Comparison of ENCODE assay signal across 24 mouse cellular contexts in genomic region chr9:28287485-28287884, GRCm38 (mm10).
"Had no signal": no experiment of that assay in that cellular context is flagged by ENCODE, and none has a peak within 500 bp of the region (broad histone marks: within the 10 kb centered on the region; RNA-seq: fewer than 3 reads in every experiment).

No protein-coding gene starts in this region.

- H3K27me3 ChIP-seq: heart, embryonic 13.5 days; heart, embryonic 15.5 days; hindbrain, embryonic 13.5 days; hindbrain, embryonic 15.5 days; kidney, embryonic 15.5 days; liver, embryonic 12.5 days had no signal

- DNase-seq: forebrain, postnatal 0 days; gastrocnemius, postnatal 14 days; gastrocnemius, postnatal 36 days; heart, adult 18-20 months; heart, postnatal 14 days; kidney, adult 11 months; kidney, adult 2 months; kidney, adult 9 months; kidney, postnatal 14 days; kidney, postnatal 36 days; layer of hippocampus, adult 9-11 months; layer of hippocampus, postnatal 36 days; left cerebral cortex, postnatal 4 days had no signal

- H3K4me2 ChIP-seq: heart, embryonic 13.5 days; heart, embryonic 15.5 days; hindbrain, embryonic 13.5 days; hindbrain, embryonic 15.5 days; kidney, embryonic 15.5 days; limb, embryonic 13.5 days; limb, embryonic 15.5 days; liver, embryonic 12.5 days had no signal

- H3K4me1 ChIP-seq: hindbrain, embryonic 13.5 days; hindbrain, embryonic 15.5 days; kidney, embryonic 15.5 days; limb, embryonic 13.5 days; limb, embryonic 15.5 days; liver, embryonic 12.5 days had no signal

- H3K9ac ChIP-seq: forebrain, postnatal 0 days; heart, embryonic 13.5 days; heart, embryonic 15.5 days; hindbrain, embryonic 13.5 days; hindbrain, embryonic 15.5 days; kidney, embryonic 15.5 days; limb, embryonic 13.5 days; limb, embryonic 15.5 days; liver, embryonic 12.5 days; liver, embryonic 14.5 days had no signal

- H3K9me3 ChIP-seq: heart, embryonic 13.5 days; heart, embryonic 15.5 days; hindbrain, embryonic 13.5 days; hindbrain, embryonic 15.5 days; kidney, embryonic 15.5 days; limb, embryonic 13.5 days; limb, embryonic 15.5 days; liver, embryonic 12.5 days had no signal

- ATAC-seq: forebrain, postnatal 0 days; hindbrain, postnatal 0 days; liver, embryonic 12.5 days had no signal

- H3K27ac ChIP-seq: heart, embryonic 13.5 days; heart, embryonic 15.5 days; hindbrain, embryonic 13.5 days; hindbrain, embryonic 15.5 days; hindbrain, postnatal 0 days; kidney, embryonic 15.5 days; kidney, postnatal 0 days; limb, embryonic 13.5 days; limb, embryonic 15.5 days; liver, embryonic 12.5 days; liver, embryonic 14.5 days had no signal

- H3K36me3 ChIP-seq: heart, embryonic 13.5 days; heart, embryonic 15.5 days; hindbrain, embryonic 13.5 days; hindbrain, embryonic 15.5 days; kidney, embryonic 15.5 days; limb, embryonic 13.5 days; limb, embryonic 15.5 days; liver, embryonic 12.5 days had no signal

- H3K4me3 ChIP-seq: heart, embryonic 13.5 days; heart, embryonic 15.5 days; hindbrain, embryonic 13.5 days; hindbrain, embryonic 15.5 days; kidney, embryonic 15.5 days; limb, embryonic 13.5 days; limb, embryonic 15.5 days; liver, embryonic 12.5 days had no signal
